Mouse (Mus musculus): Measurements from ENCODE around the gene Parvb. TPM values are rescaled to one million over a fixed set of nuclear protein-coding genes. Genes with fewer than 3 reads are reported as not detected.

The Parvb gene
- total RNA-seq, 1 experiment from 2014 or later, result 6.7 TPM

DNA sequence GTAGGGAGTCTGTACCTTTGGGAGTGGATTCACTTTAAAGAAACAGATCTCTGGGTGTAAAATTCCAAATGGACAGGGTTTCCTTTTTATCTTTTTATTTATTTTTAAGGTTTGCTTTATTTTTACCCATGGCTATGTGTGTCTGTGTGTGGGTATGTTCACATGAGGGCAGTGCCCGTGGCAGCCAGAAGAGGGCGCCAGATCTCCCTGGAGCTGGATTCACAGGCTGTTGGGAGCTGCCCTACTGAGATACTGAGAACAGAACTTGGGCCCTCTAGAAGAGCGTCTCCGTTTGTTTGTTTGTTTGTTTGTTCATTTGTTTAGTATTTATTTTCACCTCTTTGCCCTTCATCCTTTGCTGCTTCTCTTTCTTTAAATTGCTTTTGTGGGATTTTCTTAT, 116.9 kb downstream of the Parvb start:
- ATAC-seq (replicated peaks; ENCODE audit: insufficient number of reproducible peaks, low FRiP score, low TSS enrichment, poor library complexity, severe bottlenecking), result no peak

DNA sequence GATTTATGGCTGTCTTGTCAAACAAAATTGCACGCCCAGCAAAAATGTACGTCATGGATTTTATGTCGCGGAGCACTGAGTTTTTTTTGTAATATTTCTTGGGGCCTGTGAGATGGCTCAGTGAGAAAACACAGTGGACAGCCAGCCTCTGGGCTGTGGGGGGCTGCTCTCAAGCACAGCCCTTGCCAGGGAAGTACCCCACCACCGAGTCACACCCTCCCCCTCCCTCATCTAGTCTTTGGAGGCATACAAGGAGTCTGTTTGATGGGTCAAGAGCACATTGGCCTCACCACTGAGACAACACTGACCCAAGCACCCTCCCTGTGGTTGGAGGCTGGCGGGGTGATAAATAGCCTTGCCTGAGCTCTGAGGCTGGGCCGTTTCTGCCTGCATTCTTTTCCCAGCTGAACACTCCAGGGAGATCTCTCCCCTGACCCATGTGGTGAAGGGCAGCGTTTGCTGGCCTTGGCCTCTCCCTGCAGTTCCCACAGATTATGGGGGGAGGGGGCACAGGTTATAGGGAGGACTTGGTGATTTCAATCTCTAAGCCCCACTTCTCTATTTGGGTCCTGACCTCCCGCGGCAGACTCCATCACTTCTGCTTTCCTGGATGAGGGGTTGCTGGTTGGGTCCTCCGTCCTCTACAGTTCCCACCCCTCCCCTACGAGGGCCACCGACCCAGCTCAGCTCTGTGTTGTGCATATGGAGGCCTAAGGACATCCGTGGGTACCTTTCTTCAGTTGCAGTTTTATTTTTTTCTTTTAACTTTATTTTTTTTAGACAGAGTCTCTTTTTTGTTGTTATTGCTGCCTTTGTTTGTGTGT, 118.3 kb downstream of the Parvb start:
- ATAC-seq (replicated peaks; ENCODE audit: insufficient number of reproducible peaks, low FRiP score, low TSS enrichment, poor library complexity, severe bottlenecking), result peak; percentile 62

DNA sequence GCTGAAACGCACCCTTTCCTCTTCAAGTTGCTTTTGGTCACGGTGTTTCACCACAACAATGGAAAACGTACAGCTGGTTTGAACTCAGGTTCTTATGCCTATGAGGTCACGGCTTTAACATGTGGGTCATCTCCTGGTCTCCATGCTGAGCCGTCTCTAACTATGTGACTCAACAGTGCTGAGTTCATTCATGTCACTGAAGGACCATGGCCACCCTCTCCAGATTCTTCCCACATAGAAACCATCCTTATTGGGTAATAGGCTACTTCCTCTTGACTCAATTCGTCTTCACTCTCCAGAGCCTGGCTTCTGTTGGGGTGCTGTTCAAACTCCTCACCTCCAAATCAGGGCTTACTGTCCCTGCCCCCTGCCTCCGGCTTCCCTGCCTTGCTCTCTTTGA, 119.5 kb downstream of the Parvb start:
- ATAC-seq (replicated peaks; ENCODE audit: insufficient number of reproducible peaks, low FRiP score, low TSS enrichment, poor library complexity, severe bottlenecking), result peak; percentile 68

DNA sequence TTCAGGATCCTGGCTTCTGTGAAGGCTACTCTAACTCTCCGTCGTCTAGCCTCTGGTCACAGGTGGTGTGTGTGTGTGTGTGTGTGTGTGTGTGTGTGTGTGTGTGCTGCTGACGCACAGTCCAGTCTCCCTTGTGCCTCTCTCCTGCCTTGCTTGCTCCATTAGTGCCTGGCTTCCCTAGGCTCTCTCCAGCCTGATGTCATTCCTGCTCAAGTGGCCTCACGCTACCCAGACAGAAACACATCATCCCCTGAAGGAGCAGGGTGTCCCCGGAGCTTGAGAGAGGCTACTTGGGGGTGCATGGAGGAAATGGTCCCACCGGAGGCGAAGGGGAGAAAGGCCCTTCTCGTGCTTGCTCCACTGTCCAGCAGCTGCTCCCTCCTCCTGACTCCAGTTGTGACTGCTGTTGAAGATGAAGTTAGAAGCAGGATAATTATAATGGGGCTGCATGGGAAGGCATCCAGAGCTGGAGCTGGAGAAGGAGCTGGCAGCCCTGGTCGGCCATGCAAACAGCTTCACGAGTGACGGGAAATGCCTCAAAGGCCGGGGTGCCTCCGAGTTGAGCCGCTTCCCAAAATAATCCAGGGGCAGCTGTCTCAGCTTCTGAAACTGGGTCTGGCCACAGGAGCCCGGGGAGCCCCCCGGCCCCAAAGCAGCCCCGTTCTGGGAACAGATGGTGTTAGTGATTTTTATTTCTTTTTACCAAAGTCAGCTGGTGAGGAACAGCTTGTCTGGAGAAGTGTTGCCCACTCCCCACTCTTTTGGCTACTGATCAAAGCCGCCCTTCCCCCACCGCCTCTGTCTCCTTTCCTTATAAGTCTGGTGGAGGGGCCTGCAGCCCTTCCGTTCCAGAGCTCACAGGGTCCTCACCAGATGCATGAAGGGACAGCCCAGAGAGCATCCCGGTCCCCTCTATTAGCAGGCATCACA, 120.3 kb downstream of the Parvb start:
- no peak for ATAC-seq (replicated peaks; ENCODE audit: insufficient number of reproducible peaks, low FRiP score, low TSS enrichment, poor library complexity, severe bottlenecking)

DNA sequence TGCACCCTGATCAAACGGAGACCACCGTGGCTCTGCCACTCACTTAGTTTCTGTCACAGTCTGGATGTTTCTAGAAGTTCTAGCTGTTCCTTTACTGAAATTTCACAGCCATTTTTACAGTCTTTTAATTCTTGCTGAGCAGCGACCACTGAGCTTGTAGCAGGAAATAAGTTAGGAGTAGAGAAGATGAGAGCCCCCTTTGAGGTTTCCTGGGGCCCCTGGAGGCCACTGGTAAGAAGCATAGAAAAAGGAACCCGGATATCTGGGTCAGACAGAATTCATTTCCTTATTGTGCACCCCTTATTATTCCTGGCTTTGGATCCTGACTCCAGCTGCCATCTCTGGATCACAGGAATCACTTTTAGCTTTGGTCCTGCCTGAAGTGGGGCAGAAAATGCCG, 123.2 kb downstream of the Parvb start:
- no peak for ATAC-seq (replicated peaks; ENCODE audit: insufficient number of reproducible peaks, low FRiP score, low TSS enrichment, poor library complexity, severe bottlenecking)

DNA sequence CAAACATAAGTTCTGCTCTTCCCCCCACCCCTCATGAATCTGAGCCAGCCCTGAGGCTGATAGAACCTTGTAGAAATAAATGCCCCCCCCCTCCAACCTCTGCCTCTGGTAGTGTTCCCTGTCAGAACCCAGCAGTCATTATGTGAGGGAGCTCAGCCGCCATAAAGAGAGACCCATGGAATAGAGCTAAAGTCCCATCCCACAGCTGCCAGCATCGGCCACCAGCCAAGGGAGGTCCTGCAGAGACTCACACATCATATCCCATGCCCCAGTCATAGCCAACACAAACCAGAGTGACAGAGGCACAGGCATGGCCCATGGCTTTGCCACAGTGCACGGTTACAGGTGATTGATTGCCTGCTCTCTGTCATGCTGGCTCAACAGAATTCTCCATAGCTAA, 132.9 kb downstream of the Parvb start:
- ATAC-seq (replicated peaks; ENCODE audit: insufficient number of reproducible peaks, low FRiP score, low TSS enrichment, poor library complexity, severe bottlenecking), result no peak

Other genes with a start within 250 kb of the Parvb start
- gene Efcab6, start 166.7 kb upstream of the Parvb start, total RNA-seq (2017), result 0.19 to 0.48 TPM (median 0.43 TPM) in 3 replicates
- gene Sult4a1, start 126.3 kb upstream of the Parvb start, total RNA-seq (2017), result 0.32 to 2.5 TPM (median 0.49 TPM) in 3 replicates
- not detected in 3 replicates for gene Pnpla5, start 108.9 kb upstream of the Parvb start, total RNA-seq (2017)
- gene Pnpla3, start 64.2 kb upstream of the Parvb start, total RNA-seq (2017), result 0.78 TPM in 1 of 3 replicates, not detected in the others
- gene Samm50, start 39.8 kb upstream of the Parvb start, total RNA-seq (2017), result 27.7 to 36.4 TPM (median 29.5 TPM) in 3 replicates
- 54.1 to 106 TPM (median 56.9 TPM) in 3 replicates for gene Parvg, start 92.0 kb downstream of the Parvb start, total RNA-seq (2017)
- gene Shisal1, start 215.1 kb downstream of the Parvb start, total RNA-seq (2017), result not detected in 3 replicates

Measured in monocyte, adult 5-6 weeks (primary cell).